Mouse (Mus musculus) yolk sac, embryonic 10.5 days (tissue): ENCODE results near the gene Lef1.

Experiments
- DNase-seq: peaks from one replicate; pipeline ENCODE4 v3.0.0-alpha.2; 2017; ENCODE audit warnings: low spot score

Gene Lef1

DNA sequence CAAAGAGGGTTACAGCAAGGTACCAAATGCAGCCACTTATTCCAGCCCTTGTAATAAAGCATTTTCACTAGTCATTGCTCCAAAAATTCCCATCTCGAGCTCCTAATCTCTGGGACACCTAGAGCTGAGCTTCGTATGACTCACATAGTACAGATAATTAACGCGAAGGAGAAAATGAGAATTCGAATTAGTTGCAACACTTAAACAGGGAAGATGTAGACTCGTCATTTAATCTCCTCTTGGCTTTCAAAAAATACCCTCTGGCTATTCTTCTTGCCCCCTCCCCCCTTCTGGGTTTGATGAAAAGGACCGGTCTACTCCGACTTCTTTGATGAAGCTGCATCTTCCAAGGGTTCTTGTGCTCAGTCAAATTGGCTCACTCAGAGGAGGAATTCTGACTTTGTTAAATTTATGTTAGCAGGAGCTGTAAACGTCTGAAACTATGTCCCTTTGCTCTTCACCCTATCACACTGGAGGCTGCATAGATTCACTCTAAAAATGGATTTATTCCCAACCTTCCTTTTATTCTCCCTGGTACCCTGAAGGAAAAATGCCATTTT is 2.1 kb upstream of the Lef1 start:
- DNase-seq, result no peak

DNA sequence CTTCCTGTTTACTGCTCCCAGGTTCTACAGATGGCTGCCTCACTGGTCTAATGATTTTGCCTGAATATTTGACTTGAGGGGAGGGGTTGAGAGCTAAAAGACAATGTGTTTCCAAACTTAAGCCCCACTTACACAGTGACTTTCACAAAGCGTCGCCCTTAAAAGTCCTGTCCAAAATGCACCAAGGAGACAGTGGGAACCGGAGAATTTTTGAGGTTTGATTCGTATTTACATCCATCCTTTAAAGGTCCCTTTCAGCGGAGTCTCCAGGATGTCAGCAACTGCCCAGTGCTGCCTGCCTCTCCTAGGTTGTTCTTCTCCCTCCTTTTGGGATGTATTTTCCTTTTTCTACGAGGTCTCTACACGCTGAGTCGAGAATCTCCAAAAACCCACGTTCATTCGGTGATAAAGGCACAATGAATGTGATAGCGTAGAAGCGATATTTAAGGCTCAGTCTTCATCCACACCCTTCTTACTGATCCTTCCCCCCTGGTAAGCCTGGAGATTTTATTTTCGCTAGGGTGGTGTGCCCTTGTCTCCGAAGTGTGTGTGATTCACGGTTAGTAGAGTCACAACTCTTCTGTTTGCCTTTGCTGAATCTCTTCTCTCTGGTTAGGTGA is 1.1 kb upstream of the Lef1 start:
- DNase-seq, result no peak

DNA sequence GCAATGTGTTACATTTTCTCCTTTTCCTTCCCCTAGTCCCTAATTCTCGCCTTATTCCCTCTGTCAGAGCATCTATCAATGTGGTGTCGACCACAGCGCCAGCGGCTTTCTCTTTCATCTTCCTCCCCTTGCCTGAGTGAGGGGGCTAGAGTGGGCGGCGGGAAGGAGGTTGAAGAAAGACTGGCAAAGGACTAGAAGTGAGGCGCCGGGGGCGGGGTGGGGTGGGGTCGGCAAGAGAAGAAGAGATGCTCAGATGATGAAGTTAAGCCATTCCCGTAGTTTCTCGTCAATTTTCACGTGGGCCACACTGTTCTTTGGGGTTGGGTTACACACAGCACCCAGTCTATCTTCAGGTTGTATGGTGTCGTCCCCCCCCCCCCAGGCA is 593 bp upstream of the Lef1 start:
- DNase-seq, result no peak

DNA sequence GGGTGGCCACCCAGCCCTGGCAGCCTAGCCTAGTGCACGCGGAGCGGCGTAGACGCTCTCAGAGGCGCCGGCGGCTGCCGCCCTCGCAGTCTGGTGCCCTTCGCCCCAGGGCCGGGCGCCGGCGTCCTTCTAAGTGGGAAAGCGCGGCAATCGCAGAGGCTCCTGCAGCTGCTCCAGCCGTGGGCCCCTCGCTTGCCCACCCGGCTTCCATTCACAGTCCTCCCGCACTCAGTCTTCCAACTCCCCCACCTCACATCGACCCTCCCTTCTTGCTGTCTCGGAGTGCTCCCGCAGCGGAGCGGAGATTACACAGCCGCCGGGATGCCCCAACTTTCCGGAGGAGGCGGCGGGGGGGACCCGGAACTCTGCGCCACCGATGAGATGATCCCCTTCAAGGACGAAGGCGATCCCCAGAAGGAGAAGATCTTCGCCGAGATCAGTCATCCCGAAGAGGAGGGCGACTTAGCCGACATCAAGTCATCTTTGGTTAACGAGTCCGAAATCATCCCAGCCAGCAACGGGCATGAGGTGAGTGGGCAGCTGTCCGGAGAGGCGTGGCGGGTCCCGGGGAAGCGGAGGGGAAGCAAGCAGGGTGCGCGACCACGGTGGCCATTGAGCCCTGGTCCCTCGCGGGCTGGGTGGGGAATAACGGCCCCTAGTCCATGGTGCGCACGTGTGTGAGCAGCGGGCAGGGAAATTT is 1.0 kb downstream of the Lef1 start:
- peak; percentile 25 for DNase-seq

DNA sequence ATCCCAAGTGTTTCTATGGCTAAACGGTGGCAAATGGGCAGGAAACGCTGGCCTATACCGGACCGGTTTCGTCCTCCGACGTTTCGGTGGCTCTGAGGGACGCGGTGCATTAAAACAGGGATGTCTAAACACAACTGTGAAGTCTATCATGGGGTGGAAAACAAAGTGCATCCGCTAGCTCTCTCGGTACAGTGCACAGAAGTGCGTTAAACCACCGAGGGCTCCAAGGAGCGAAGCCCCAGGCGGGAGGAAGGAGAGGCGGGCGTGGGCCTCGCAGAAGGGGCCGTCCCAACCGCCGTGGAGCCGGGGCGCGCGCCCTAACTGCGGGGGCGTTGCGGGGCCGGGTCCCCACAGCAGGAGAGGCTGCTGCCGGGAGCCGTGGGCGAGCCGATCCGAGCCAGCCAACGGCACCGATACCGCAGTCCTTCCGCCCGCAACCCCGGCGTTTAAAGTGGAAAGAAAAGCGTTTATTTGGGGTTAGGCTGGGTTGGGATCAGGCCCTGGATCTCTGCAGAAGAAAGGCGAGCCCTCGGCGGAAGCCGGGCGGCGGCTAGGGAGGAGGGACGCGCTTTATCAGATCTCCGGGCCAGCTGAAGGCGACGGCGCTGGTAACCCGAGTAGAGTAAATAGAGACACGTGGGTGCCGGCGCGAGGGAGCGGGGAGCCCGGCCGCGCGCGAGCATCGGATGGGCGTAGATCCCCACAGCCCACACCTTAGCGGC is 1.7 kb downstream of the Lef1 start:
- peak; percentile 54 for DNase-seq

DNA sequence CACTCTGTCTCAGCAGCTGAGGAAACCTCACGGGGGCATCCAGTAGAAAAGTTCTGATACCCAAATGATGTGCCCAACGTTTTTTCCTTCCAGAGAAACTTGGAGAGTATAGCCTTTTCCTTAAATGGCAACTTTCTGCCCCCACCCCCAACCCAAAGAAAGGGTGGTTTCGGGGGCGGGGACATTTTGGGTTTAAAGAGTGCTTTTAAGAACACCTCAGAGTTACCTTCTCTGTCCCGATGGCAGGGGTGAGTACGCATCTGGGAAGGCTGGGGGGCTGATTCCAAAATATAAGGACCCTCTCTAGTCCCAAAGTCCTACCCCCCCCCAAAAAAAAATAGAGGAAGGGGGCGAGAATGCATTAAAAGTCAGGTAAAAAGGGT is 2.3 kb downstream of the Lef1 start:
- no peak for DNase-seq

DNA sequence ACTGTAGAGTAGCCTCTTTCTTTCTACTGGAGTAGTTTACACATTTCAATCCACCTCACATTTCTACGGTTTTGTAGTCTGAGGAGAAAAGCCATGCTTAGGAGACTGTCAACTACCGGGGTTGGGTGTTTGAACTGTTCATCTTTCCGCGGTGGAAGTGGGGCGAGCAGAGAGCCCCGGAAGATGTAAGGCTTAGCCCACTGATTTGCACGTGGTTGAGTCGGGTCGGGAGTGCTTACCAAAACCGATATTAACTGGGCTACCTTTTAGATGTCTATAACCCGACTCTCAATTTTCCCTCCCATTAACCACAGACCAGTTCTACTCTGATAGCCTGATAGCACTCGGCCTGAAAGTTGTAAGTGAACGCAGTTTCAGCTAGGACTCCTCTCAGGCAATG is 2.8 kb downstream of the Lef1 start:
- DNase-seq, result no peak

DNA sequence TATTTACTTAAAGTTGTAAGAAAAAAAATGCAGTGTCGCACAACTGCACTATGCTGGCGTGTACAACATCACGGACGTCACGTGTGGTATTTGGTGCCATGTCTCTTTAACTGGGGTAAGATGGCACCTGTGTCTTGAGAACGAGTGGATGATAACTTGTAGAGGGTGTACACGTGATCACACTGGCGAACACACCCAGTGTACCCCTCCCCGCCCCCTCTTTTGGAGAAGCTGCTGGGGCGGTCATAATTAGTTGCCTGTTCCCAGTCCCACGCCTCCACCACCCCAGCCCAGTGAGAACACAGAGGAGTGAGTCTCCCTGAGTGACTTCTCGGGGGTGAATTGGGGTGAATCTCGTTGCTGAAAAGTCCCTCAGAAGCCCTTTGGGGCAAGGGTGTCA is 5.8 kb downstream of the Lef1 start:
- DNase-seq, result no peak

DNA sequence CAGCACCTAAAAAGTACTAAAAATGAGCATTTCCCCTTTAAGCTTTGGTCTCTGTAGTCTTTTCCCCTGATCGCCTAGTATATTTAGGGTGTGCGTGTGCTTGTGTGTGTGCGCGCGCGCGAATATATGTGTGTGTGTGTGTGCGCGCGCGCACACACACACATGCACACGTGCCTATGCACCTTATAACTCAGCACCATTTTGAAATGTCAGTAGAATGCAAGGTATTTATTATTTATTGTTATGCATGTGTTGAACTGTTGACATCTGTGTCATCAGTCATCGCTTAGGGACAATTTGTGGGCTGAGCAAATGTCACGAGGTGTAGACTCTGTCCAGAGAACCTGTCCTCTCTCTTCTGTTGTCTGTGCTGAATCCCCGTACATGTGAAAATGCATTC is 7.1 kb downstream of the Lef1 start:
- no peak for DNase-seq

DNA sequence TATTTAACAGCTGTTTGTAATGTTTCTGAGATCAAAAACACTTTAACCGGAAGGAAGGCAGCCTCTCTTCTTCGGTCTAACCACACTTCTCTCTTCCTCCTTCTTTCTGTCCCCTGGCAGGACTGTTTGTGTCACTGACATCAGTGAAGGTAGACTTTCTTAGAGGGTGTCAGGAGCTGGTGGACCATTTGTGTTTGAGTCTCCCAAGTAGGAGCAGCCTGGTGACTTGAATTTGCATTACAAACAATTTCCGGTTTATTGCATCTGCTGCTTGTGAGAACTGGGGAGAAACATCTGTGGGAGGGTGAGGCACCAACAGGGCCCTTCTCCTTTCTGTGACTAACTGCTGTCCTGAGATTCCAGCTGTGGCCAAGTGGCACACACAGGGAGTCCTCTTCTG is 7.6 kb downstream of the Lef1 start:
- no peak for DNase-seq

DNA sequence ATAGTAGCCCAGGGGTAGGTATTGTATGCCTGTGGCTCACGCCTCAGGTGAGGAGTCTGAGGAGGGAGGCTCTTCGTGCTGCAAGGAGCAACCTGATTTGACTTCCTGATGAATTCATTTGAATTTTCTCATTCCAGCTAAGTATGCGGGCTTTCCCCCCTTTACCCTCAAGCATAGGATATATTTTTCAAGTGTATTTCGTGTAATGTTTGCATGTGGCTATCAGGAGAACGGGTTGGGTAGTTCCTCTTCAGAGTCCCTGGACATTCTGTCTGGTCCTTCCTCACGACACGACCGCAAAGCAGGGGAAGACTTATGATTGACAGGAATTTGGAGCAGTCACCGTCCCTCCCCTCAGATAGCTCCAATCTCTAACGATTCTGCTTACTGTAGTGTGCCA is 9.2 kb downstream of the Lef1 start:
- no peak for DNase-seq

DNA sequence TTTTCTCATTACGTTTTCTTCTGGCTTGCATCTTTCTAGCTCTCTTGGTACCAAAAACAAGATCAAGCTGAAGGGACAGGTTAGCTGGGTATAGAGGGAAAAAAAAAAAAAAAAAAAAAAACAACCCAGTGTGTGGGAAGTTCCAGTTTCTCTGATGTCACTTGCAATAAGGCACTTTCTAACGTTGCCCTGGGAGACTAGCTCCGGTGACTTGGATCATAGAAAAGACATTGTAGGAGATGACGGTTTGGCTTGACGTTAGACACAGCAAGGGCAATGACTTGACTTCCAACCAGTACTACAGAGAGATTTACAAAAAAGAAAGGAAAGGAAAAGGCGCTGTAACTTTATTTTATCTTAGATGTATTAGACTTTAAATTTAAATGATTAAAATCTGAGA is 13.2 kb downstream of the Lef1 start:
- no peak for DNase-seq

DNA sequence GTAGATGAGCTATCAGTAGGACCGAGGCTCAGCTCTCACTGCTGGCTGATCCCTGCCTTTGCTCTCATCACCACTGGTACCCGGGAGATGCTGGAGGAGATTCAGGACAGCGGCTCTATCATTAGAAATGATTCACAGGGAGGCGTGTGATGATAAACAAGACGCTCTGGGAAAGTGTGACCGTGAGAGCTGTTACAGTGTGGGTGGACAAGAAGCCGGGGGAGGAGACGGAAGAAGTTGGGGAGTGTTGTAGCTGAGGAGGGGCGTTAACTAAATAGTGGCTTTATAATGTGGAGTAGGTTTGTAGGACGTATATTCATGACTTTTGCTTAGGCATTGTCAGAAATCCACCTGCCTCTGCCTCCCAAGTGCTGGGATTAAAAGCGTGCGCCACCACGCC is 15.6 kb downstream of the Lef1 start:
- DNase-seq, result no peak

DNA sequence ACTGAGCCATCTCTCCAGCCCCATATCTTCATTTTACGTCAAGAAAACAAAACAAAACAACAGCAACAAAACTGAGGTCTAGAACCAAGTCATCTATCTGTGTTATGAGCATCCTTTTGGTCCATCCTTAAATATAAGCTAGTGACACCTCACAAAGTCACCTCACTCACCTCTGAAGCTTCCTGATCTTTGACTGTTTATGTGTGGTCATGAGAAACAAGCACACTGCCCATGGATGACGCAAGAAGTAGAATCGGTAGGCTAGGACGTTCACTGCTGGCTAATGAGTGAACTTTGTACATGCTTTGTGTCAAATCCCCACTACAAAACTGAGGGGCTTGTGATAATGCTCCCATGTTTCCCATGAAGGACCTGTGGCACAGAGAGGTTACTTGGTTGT is 16.2 kb downstream of the Lef1 start:
- no peak for DNase-seq

DNA sequence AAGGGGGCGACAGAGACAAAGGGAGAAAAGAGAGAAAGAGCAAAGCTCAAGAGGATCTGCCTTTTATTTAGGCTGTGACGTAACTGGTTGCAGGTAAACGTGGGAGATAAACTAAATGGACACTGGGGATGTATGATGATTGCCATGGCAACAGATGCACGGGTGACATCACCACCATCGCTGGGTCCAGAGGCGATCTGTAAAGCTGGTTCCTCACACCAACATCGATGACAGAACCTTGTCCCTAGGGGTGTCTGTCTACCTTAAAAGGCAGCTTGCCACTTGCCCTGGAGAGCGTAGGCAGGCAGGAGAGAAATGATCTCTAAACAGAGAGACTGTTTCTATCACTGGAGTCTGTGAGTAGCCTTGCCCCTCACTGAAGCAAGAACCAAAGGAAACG is 23.7 kb downstream of the Lef1 start:
- no peak for DNase-seq

DNA sequence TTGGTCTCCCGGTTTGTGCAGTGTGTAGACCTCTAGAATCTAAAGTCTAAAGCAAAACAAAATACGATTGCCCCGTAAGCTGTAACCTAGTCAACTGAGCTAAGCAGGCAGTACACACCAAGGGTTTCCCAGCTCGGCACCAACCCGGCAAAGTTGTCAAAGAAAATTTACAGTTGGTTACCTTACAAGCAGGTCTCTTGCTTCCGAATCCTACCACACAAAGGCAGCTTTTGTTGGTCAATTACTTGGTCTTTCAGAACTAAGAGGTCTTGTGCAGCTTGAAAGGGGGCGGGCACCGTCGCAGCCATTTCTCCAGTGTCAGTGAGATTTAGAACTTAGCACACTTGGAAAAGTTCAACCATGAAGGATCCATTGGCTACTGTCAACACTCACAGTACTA is 25.2 kb downstream of the Lef1 start:
- DNase-seq, result no peak

DNA sequence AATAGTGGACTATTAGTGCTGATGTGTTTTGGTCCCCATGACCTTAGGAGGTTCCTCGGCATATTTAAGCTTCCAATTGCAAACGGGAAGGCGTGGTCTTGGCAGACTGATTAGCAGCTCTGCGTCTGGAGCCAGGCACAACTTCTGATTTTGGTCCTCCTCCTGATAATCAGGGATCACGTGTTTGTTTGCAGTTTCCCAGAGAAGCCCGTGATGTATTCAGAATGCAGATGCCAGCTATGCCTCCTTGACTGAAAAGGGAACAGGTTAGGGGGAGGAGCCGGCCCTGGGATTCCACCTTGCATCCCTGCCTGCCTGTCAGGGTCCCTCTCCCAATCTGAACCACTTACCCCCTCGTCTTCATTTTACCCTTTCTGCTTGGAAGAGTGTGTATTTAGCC is 26.2 kb downstream of the Lef1 start:
- DNase-seq, result no peak

DNA sequence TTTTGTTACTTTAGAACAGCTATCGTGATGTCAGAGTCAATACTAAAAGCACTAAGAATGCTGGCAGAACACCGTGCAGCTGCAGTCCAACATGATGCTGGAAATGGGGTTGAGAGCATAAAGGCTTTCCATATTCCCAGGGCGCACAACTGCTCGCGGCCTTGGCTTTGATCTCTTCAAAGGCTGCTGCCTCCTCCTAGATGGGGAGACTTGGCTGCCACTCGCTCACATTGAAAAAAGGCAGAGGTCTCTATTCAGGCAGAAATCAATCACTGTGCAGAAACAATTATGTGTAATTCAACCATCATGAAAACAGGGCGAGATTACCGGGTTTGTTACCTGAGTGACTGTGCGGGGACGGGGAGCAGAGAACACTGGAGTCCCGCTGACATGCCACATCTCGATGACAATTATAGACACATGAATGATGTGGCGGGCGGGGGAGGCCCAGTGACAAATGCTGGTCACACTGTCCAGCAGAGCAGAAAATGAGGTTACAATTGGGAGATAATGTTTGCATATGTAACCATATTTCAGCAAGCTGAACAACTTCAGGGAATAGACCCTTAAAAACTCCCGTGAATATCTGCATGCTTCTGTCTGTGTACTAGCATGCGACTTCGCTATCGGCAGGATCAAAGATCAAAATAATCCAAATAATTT is 27.0 kb downstream of the Lef1 start:
- DNase-seq, result no peak

DNA sequence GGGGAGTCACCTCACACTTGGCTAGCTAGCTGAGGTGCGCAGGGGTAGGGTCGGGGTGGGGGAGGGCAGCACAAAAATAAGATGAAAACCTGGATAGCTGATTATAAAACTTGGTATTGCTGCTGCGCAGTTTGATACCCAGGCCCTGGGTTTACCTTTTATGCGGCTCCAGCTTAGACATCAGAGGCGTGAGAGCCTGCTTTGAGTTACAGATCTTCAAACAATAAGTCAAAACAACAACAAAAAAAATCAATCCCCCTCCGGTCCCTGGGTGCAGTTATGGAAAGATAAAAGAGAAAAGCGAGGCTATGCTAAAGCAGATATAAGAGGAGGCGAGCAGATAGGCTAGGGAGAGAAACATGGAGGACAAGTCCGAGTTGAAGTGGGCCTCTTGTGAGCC is 28.0 kb downstream of the Lef1 start:
- DNase-seq, result no peak

DNA sequence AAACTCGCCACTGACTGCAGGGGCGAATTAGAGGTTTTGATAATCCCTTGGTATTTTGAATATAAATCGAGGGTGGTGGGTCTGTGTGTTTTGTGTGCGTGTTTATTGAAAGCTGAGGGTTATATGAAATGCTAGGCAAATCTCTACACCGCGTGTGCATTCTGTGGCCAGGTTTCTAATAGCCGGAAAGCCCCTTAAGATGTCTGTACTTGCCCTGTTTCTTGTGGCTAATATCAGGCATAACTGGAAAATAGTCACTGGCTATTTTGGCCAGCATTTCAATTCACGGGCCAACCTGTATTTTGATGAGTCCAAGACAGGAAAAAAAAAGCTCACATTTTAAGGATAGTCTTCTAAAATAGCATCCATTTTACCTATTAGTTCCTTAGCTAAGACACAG is 28.5 kb downstream of the Lef1 start:
- no peak for DNase-seq

DNA sequence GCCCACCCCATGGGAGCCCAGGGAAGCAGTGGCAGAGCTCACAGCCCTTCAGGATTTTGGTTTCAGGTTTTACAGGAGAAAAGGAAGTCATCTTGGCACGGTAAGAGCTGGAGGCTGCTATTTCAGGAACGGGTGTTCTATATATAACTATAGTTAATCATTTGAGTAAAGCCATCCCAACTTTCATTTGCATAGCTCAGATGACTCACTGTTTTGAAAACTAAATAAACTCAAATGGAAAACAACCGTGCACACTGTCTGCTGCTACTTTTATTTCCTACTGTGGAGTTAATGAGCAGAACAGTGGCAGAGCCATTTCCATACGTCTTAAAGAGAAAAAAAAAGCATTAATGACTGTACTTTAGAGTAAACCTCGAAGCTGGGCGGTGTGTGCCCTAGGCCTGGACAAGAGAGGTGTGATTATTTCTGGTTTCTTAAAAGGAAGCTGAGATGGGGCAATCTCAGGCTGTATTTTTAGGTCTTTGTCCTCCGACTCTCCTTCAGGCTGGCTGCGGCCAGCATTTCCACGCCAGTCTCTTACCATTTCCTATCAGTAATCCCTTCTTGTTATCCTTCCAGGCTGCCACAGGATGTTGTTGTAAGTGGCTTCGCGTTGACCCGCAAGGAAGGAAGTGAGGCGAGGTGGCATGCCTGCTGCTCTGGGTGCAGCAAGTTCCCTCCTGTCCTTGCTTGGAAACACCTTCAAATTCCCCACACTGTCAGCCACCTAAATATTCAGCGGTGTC is 29.2 kb downstream of the Lef1 start:
- DNase-seq, result no peak

DNA sequence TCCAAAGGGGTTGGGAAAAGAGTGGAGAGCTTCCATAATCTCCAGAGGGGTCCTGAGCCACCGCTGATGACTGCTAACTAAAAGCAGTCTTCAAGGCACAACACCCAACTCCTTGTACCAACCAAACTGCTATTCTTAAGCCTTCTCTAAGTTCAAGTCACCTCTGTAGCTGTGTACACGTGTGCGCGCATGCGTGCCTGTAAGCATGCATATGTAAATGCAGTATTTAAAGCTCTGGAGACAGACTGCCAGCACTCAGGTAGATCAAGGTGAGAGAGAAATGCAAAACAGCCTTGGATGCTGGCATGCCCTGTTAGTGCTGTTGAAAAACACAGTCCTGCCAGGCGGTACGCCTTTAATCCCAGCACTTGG is 29.8 kb downstream of the Lef1 start:
- no peak for DNase-seq
